Mouse (Mus musculus): ENCODE results near the gene Mfge8. TPM values are rescaled to one million over a fixed set of nuclear protein-coding genes. Genes with fewer than 3 reads are reported as not detected.

Mfge8 gene
- polyA plus RNA-seq, 1 experiment from 2014 or later: 122 TPM

Other genes starting within 250 kb of the Mfge8 start
- 0.77 and 1.3 TPM in 2 replicates for gene Isg20, start 235.6 kb downstream of the Mfge8 start, polyA plus RNA-seq (2014; fragmentation: Nextera tagmentation; extraction: Ambion mirVana)
- gene Acan, start 95.6 kb downstream of the Mfge8 start, polyA plus RNA-seq (2014; fragmentation: Nextera tagmentation; extraction: Ambion mirVana): 0.13 and 0.21 TPM in 2 replicates
- gene Hapln3, start 18.0 kb downstream of the Mfge8 start, polyA plus RNA-seq (2014; fragmentation: Nextera tagmentation; extraction: Ambion mirVana): 1.4 and 1.8 TPM in 2 replicates
- gene Abhd2, start 124.1 kb upstream of the Mfge8 start, polyA plus RNA-seq (2014; fragmentation: Nextera tagmentation; extraction: Ambion mirVana): 20.3 and 22.8 TPM in 2 replicates
- 23.4 TPM in 2 replicates for gene Rlbp1, start 238.0 kb upstream of the Mfge8 start, polyA plus RNA-seq (2014; fragmentation: Nextera tagmentation; extraction: Ambion mirVana)
- gene Fanci, start 242.9 kb upstream of the Mfge8 start, polyA plus RNA-seq (2014; fragmentation: Nextera tagmentation; extraction: Ambion mirVana): 1.5 and 1.9 TPM in 2 replicates